Mouse (Mus musculus): ENCODE measurements around the gene Tex50.

The Tex50 gene

GRCm38 (mm10) chr1:161122661-161123418, 36.3 kb downstream of the Tex50 start:
- DNase-seq (ENCODE audit: low spot score), result no peak

GRCm38 (mm10) chr1:161114591-161114990, 44.5 kb downstream of the Tex50 start:
- no peak for DNase-seq (ENCODE audit: low spot score)

- no peak for DNase-seq (ENCODE audit: low spot score)
These were observed 49.9 kb downstream of the Tex50 start for GRCm38 (mm10) chr1:161109216-161109615.

Measured in layer of hippocampus, adult 11-12 months (tissue).